Mouse (Mus musculus): ENCODE results near the gene Ift80. TPM values are rescaled to one million over a fixed set of nuclear protein-coding genes. Genes with fewer than 3 reads are reported as not detected.

Ift80 gene
- total and polyA plus RNA-seq, 3 experiments: 10.8 to 13.8 (median 11.5) TPM

- peak overlapping the region; percentile 80 for H3K9ac ChIP-seq (ENCODE audit: insufficient read depth, low read depth)
- peak overlapping the region; percentile 88; the same call in 1 of the 2 replicates for H3K4me2 ChIP-seq (ENCODE audit: insufficient read depth, low read depth, poor library complexity, severe bottlenecking)
- peak overlapping the region; percentile 78 for H3K27ac ChIP-seq (ENCODE audit: insufficient read depth, low read depth)
- no peak for DNase-seq (ENCODE audit: extremely low read depth)
- in situ Hi-C loops (cut with MboI; ENCODE audit: low pct_ligation_motif_present, low pct_unique_long_range_greater_than_20kb, low sequenced_read_pairs): no loop called here
- peak overlapping the region; percentile 57 to 97 (median 89) for H3K4me3 ChIP-seq (replicated peaks in 1 of 3; ENCODE audit: low read depth in 2 of 3, low read length in 2 of 3, poor library complexity in 1 of 3)
- H3K79me2 ChIP-seq (replicated peaks; ENCODE audit: control insufficient read depth, extremely low read depth, insufficient read depth, poor library complexity, severe bottlenecking): peaks cover 39% of the 10 kb centered on the region
- dilution Hi-C loops (cut with MboI; ENCODE audit: extremely low pct_ligation_motif_present, extremely low pct_unique_long_range_greater_than_20kb, low sequenced_read_pairs): no loop called here
- peaks cover 2% of the 10 kb centered on the region for H3K9me3 ChIP-seq (replicated peaks; ENCODE audit: low read length)
- no peak for TF ChIP-seq ELF1 (IDR thresholded peaks at IDR 0.05; ENCODE audit: low read depth, low read length)
- 0 out of 2 replicates have a peak, but pooled peaks have one; percentile 1 for TF ChIP-seq POLR2A (IDR thresholded peaks at IDR 0.05; ENCODE audit: low read depth, low read length)
- TF ChIP-seq UBTF (IDR thresholded peaks at IDR 0.05; ENCODE audit: low read depth, low read length): peak; percentile 23
- no peak for TF ChIP-seq MYC (IDR thresholded peaks at IDR 0.05; ENCODE audit: low read depth, low read length)
- no peaks in the 10 kb centered on the region for H3K27me3 ChIP-seq (replicated peaks)
- peaks cover 0 to 16% of the 10 kb centered on the region in 2 experiments; a peak in 1 of 4 replicates for H3K4me1 ChIP-seq (ENCODE audit: control insufficient read depth in 1 of 2, insufficient read depth in 2 of 2)
- peaks cover 2 to 20% of the 10 kb centered on the region in 2 experiments for H3K36me3 ChIP-seq (replicated peaks in 1 of 2; ENCODE audit: control insufficient read depth in 1 of 2, insufficient read depth in 1 of 2, low read length in 1 of 2)
Measured at GRCm38 (mm10) chr3:69005338-69006245, 1.2 kb upstream of the Ift80 start.

GRCm38 (mm10) chr3:69004055-69004436 lies 324 bp downstream of the Ift80 start:
- dilution Hi-C loops (cut with MboI; ENCODE audit: extremely low pct_ligation_motif_present, extremely low pct_unique_long_range_greater_than_20kb, low sequenced_read_pairs) (no loop called here), in situ Hi-C loops (cut with MboI; ENCODE audit: low pct_ligation_motif_present, low pct_unique_long_range_greater_than_20kb, low sequenced_read_pairs) (no loop called here)
- Histone ChIP-seq H3K9me3 (replicated peaks; ENCODE audit: low read length) (peaks cover 2% of the 10 kb centered on the region), H3K4me3 (replicated peaks in 1 of 3; ENCODE audit: low read depth in 2 of 3, low read length in 2 of 3, poor library complexity in 1 of 3) (peak overlapping the region; percentile 86 to 98 (median 89)), H3K27ac (ENCODE audit: insufficient read depth, low read depth) (no peak overlapping the region), H3K36me3 (replicated peaks in 1 of 2; ENCODE audit: control insufficient read depth in 1 of 2, insufficient read depth in 1 of 2, low read length in 1 of 2) (peaks cover 2 to 13% of the 10 kb centered on the region in 2 experiments), H3K4me1 (ENCODE audit: control insufficient read depth in 1 of 2, insufficient read depth in 2 of 2) (peaks cover 0 to 6% of the 10 kb centered on the region in 2 experiments; a peak in 1 of 4 replicates), H3K9ac (ENCODE audit: insufficient read depth, low read depth) (peak overlapping the region; percentile 89), H3K79me2 (replicated peaks; ENCODE audit: control insufficient read depth, extremely low read depth, insufficient read depth, poor library complexity, severe bottlenecking) (peaks cover 40% of the 10 kb centered on the region), H3K4me2 (ENCODE audit: insufficient read depth, low read depth, poor library complexity, severe bottlenecking) (peak overlapping the region; percentile 96), H3K27me3 (replicated peaks) (no peaks in the 10 kb centered on the region)
- DNase-seq (ENCODE audit: extremely low read depth): no peak
- TF ChIP-seq UBTF (IDR thresholded peaks at IDR 0.05; ENCODE audit: low read depth, low read length) (no peak), HCFC1 (IDR thresholded peaks at IDR 0.05; ENCODE audit: low read depth, low read length) (no peak), TCF12 (IDR thresholded peaks at IDR 0.05; ENCODE audit: low read depth, low read length) (no peak), ETS1 (conservative IDR thresholded peaks at IDR 0.05; ENCODE audit: low read depth, low read length) (no peak), USF2 (conservative IDR thresholded peaks at IDR 0.05; ENCODE audit: low read depth, low read length) (no peak), ZC3H11A (IDR thresholded peaks at IDR 0.05; ENCODE audit: low read depth, low read length) (no peak), CTCF (conservative IDR thresholded peaks at IDR 0.05 in 1 of 2, IDR thresholded peaks at IDR 0.05 in 1 of 2; ENCODE audit: low read depth in 2 of 2, low read length in 2 of 2) (peak in 1 of 2 experiments; percentile 15; a peak in 1 of 4 replicates)

GRCm38 (mm10) chr3:69002781-69003180 lies 1.6 kb downstream of the Ift80 start:
- Histone ChIP-seq H3K4me1 (ENCODE audit: control insufficient read depth in 1 of 2, insufficient read depth in 2 of 2) (no peaks in the 10 kb centered on the region), H3K4me3 (replicated peaks in 1 of 3; ENCODE audit: low read depth in 2 of 3, low read length in 2 of 3, poor library complexity in 1 of 3) (no peak overlapping the region), H3K9ac (ENCODE audit: insufficient read depth, low read depth) (no peak overlapping the region), H3K79me2 (replicated peaks; ENCODE audit: control insufficient read depth, extremely low read depth, insufficient read depth, poor library complexity, severe bottlenecking) (peaks cover 37% of the 10 kb centered on the region), H3K27me3 (replicated peaks) (no peaks in the 10 kb centered on the region), H3K9me3 (replicated peaks; ENCODE audit: low read length) (peaks cover 2% of the 10 kb centered on the region), H3K4me2 (ENCODE audit: insufficient read depth, low read depth, poor library complexity, severe bottlenecking) (no peak overlapping the region), H3K36me3 (replicated peaks in 1 of 2; ENCODE audit: control insufficient read depth in 1 of 2, insufficient read depth in 1 of 2, low read length in 1 of 2) (peaks cover 0 to 13% of the 10 kb centered on the region in 2 experiments), H3K27ac (ENCODE audit: insufficient read depth, low read depth) (no peak overlapping the region)
- TF ChIP-seq TCF12 (IDR thresholded peaks at IDR 0.05; ENCODE audit: low read depth, low read length) (no peak), RCOR1 (conservative IDR thresholded peaks at IDR 0.05; ENCODE audit: low read depth, low read length) (no peak), CTCF (conservative IDR thresholded peaks at IDR 0.05 in 1 of 2, IDR thresholded peaks at IDR 0.05 in 1 of 2; ENCODE audit: low read depth in 2 of 2, low read length in 2 of 2) (peak in 1 of 2 experiments; percentile 29; a peak in 3 of 4 replicates), UBTF (IDR thresholded peaks at IDR 0.05; ENCODE audit: low read depth, low read length) (no peak), MEF2A (IDR thresholded peaks at IDR 0.05; ENCODE audit: borderline replicate concordance, low read depth, low read length) (no peak), ZC3H11A (IDR thresholded peaks at IDR 0.05; ENCODE audit: low read depth, low read length) (no peak)
- dilution Hi-C loops (cut with MboI; ENCODE audit: extremely low pct_ligation_motif_present, extremely low pct_unique_long_range_greater_than_20kb, low sequenced_read_pairs) (no loop called here), in situ Hi-C loops (cut with MboI; ENCODE audit: low pct_ligation_motif_present, low pct_unique_long_range_greater_than_20kb, low sequenced_read_pairs) (no loop called here)
- DNase-seq (ENCODE audit: extremely low read depth): no peak
